Mouse (Mus musculus): ENCODE data around the gene Hoxc10. TPM values are rescaled to one million over a fixed set of nuclear protein-coding genes. Genes with fewer than 3 reads are reported as not detected.

Gene Hoxc10
- polyA plus RNA-seq, 1 experiment from 2014 or later = 62.9 TPM

MicroRNA genes within 50 kb of the gene (microRNA counts, 519-probe panel; counts per million panel counts)
- microRNA mmu-miR-615-3p = not detected
- not detected for microRNA mmu-miR-615-5p

Small RNAs within 50 kb of the gene (microRNA-seq; reads per million reads assigned to microRNA genes)
- gene Mir196a-2 (2,633 reads per million, percentile 86 among the genes with 10 or more reads in this experiment), gene Mir615 (6,683 reads per million, percentile 92 among the genes with 10 or more reads in this experiment)

Other genes starting within 250 kb of the Hoxc10 start
- gene Calcoco1, start 244.6 kb upstream of the Hoxc10 start, polyA plus RNA-seq (2014; fragmentation: Nextera tagmentation; extraction: Ambion mirVana) = 26.1 and 41.3 TPM in 2 replicates
- not detected in 2 replicates for gene Hoxc13, start 45.7 kb upstream of the Hoxc10 start, polyA plus RNA-seq (2014; fragmentation: Nextera tagmentation; extraction: Ambion mirVana)
- not detected in 2 replicates for gene Hoxc12, start 30.0 kb upstream of the Hoxc10 start, polyA plus RNA-seq (2014; fragmentation: Nextera tagmentation; extraction: Ambion mirVana)
- 2.9 and 4.4 TPM in 2 replicates for gene Hoxc11, start 12.4 kb upstream of the Hoxc10 start, polyA plus RNA-seq (2014; fragmentation: Nextera tagmentation; extraction: Ambion mirVana)
- gene Hoxc5, start 647 bp downstream of the Hoxc10 start, polyA plus RNA-seq (2014; fragmentation: Nextera tagmentation; extraction: Ambion mirVana) = 5.1 and 5.8 TPM in 2 replicates
- 10.3 and 10.7 TPM in 2 replicates for gene Hoxc9, start 9.6 kb downstream of the Hoxc10 start, polyA plus RNA-seq (2014; fragmentation: Nextera tagmentation; extraction: Ambion mirVana)
- 12.6 and 13.8 TPM in 2 replicates for gene Hoxc8, start 23.8 kb downstream of the Hoxc10 start, polyA plus RNA-seq (2014; fragmentation: Nextera tagmentation; extraction: Ambion mirVana)
- 12.3 and 16.1 TPM in 2 replicates for gene Hoxc6, start 31.5 kb downstream of the Hoxc10 start, polyA plus RNA-seq (2014; fragmentation: Nextera tagmentation; extraction: Ambion mirVana)
- gene Hoxc4, start 52.1 kb downstream of the Hoxc10 start, polyA plus RNA-seq (2014; fragmentation: Nextera tagmentation; extraction: Ambion mirVana) = 7.4 and 8.6 TPM in 2 replicates
- gene Smug1, start 200.3 kb downstream of the Hoxc10 start, polyA plus RNA-seq (2014; fragmentation: Nextera tagmentation; extraction: Ambion mirVana) = 11.5 and 19.5 TPM in 2 replicates

Measured in kidney, embryonic 14.5 days (tissue).